Mouse (Mus musculus) hindlimb bud, embryonic 11.5 days (tissue): ENCODE measurements around the gene Emc6.

Experiments used
- DNase-seq: peaks from one replicate; pipeline ENCODE4 v3.0.0-alpha.2; 2012; ENCODE audit warnings: low read depth, low spot score; ENCODE audit errors: extremely low spot score

The Emc6 gene

GRCm38 (mm10) chr11:73176608-73177508 is at the start of gene Emc6, which contains the start of gene Tax1bp3:
Gene Emc6, minus strand, starts transcription at chr11:73177037.
Gene Tax1bp3, plus strand, starts transcription at chr11:73177083.
- peak; percentile 92 for DNase-seq

DNA sequence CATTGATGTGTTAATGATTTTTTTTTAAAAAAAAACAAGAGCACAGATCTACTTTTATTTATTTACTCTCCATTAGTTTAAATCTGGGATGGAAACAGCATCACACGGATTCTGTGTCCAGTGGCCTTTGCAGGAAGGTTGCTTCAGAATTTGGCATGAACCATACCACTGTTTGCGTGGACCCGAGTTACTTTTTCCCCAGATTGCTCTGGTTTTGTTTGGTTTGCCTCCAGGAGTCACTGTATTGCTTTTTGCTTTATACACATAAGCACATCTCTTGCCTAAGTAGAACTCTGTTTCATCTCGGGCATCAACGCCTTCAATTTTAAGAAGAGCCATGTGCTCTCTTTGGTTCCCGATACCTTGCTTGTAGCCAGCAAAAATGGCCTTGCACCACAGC is 49.0 kb upstream of the Emc6 start:
- no peak for DNase-seq

GRCm38 (mm10) chr11:73223966-73224365 is 47.1 kb upstream of the Emc6 start:
- no peak for DNase-seq

DNA sequence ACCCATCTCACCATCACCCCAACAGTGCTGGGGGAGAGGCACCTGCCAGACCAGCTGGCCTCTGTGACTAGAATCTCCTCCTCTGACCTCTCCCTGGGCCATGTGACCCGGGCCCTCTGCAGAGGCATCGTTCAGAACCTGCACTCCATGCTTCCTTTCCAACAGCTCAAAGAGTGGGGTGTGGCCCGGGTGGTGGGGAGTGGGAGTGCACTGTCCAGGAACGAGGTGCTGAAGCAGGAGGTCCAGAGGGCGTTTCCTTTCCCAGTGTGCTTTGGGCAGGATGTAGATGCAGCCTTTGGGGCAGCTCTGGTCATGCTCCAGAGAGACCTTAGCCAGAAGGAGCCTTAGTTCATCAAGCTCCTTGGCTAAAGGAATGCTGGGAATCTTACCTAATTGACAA is 46.0 kb upstream of the Emc6 start:
- DNase-seq, result no peak

DNA sequence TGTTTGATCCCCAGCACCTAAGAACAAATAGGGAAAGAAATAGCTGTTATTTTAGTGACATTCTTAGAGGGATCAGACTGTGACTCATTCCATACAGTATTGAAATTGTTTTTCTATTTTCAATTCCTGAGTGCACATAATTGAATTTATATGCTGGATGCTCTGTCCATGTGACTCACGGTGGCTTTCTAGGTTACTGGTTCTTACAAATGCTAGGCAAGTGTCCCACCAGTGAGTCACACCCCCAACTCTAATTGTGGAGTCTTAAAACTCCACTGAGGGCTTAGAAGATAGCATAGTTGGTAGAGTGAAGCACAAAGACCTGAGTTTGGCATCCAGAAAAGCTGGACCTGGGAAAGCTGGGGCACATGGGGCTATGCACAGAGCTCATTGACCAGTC is 43.8 kb upstream of the Emc6 start:
- DNase-seq, result no peak

DNA sequence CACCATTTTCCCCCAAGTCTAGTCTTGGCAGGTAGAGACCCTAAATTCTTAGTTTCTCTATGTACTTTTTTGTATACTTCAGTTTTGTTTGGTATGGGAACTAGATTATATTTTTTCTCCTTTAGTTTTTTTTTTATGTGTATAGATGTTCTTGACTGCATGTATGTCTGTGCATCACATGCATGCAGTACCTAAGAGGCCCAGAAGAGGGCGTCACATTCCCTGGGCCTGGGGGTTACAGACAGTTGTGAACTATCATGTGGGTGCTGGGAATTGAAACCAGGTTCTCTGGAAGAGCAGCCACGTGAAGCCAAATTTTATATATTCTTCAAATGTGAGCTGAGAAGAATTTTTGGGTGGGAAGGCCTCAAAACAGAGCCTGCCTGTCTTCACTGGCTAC is 42.8 kb upstream of the Emc6 start:
- no peak for DNase-seq

GRCm38 (mm10) chr11:73213956-73214355 is 37.1 kb upstream of the Emc6 start:
- no peak for DNase-seq

DNA sequence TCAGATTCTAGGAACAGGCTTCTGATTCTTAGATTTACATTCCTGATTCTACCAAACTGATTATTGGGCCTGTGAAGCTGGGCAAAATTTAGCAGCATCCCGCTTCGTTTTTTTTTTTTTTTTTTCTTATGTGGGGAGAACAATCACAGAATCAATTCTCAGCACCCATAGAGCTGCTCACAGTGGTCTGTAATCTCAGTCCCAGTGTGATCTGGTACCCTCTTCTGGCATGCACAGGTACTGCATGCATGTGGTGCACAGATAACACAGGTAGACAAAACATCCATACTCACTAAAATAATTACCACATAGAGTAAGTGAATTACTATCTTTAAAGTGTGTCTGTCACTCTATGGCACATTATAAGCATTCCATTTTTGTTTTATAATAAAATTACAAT is 30.8 kb upstream of the Emc6 start:
- no peak for DNase-seq

DNA sequence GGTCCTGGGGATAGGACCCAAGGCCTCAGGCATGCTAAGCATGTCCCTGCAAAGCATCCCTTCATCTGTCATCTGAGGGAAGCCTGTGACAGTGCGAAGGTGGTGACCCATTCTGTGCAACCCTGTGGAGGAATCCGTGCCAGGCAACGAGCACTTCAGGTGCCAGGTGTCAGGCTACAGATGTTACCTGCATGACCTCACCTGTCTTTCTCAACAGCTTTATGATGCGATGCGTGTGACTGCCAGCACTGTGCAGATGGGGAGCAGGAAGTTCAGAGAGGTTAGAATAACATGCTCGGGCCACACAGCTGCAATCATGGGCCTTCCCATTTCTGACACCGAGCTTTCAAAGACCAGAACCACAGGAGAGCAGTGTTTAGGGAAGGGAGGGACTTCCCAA is 28.4 kb upstream of the Emc6 start:
- DNase-seq, result no peak

DNA sequence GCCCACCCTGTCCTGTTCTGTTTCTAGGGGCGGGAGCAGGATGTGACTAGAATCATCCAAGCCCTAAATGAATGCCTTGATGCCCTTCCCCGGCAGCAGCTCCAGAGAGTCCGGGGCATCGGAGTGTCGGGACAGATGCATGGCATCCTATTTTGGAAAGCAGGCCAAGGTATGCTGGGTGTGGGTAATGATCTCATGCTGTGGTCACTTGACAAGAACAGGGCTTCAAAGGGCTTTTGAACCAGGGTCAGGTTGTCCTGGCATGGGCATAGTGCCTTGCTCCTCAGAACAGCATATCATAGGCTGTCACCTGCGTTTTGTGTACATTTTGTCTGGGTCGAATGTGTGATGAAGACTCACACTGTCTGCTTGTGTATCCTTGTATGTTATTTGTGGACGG is 27.1 kb upstream of the Emc6 start:
- DNase-seq, result no peak

- no peak for DNase-seq
Observed at GRCm38 (mm10) chr11:73201597-73201996, 24.8 kb upstream of the Emc6 start.

GRCm38 (mm10) chr11:73201021-73201420 is 24.2 kb upstream of the Emc6 start:
- no peak for DNase-seq

- DNase-seq, result no peak
Observed at GRCm38 (mm10) chr11:73199879-73200278, 23.0 kb upstream of the Emc6 start.

DNA sequence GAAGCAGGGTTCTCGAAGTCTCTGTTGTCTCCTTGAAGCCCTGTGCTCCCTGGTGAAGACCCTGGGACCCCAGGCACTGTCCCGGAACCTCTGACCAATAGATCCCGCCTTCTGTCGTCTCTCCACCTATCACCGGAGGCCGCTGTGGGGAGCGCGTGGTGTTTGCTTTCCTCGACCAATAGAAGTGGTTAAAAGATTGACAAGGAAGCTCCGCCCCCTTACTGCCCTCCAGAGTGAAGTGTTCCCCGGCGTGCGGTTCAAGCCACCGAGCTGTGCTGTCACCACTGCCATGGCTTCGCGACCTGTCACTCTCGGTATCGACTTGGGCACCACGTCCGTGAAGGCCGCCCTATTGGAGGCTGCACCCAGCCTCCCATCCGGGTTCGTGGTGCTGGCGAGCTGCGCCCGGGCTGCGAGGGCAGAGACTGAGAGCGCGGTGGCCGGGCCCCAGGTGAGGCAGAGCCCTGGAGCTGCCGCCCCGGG is 22.4 kb upstream of the Emc6 start, which contains the start of gene Shpk:
TSS of gene Shpk (plus strand) at position 231 of the 483 bp plus-strand sequence.
- DNase-seq, result peak; percentile 80

- DNase-seq, result peak; percentile 73
Observed at GRCm38 (mm10) chr11:73198603-73199229, 21.9 kb upstream of the Emc6 start, which contains the start of gene Ctns. Gene Ctns, minus strand, starts transcription at chr11:73199042.

DNA sequence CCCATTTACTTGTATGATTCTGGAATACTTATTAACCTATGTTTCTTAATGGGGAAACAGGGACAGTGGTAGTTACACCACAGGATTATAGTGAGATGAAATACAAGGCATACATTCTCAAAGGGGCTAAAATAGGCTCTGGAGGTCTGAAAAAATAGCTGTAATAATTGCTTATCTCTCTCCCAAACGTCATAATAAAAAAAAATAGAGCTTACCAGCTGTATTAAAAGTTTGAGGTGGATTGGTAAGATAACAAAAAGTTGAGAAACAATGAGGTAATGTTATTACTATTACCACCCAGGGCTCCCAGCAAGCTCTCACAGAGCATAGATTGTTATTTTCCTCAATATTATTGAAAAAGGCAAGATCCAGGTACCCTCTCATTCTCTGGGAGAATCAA is 21.4 kb upstream of the Emc6 start:
- DNase-seq, result no peak

GRCm38 (mm10) chr11:73194444-73194843 is 17.6 kb upstream of the Emc6 start:
- DNase-seq, result no peak

DNA sequence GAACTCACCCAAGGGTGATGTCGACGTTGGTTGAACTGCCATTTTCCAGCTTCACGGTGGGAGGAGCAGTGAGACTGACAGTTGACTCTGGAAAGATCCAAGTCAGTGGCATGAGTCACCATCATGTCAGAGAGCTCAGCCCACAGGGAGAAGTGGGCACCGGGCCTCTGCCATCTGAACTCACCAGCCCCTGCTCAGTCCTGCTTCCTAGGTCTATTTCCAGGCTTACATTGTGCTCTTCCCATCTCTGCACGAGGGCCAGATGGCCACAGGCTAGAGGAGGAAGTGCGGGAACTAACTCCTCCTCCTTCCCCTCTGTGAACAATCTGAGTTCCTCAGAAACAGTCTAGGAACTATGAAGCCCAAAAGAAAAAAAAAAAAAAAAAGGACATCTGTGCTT is 16.2 kb upstream of the Emc6 start:
- DNase-seq, result no peak

DNA sequence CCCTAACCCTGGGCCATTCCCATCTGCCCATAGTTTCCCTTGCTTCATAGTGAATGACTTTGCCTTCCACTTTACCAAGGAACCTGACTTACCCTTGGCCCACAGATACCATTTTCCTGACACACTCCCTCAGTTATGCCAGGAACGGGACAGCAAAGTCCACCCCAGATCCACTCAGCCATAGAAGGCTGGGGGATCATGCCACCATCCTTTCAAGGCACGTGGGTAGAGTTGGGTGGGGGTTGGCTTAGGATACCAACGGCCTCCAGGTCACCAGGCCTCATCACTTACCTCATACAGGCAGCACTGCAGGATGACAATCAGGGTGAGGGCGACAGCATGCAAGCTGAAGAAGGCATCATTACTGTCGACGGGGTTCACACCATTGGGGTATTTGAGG is 10.4 kb upstream of the Emc6 start:
- DNase-seq, result no peak

DNA sequence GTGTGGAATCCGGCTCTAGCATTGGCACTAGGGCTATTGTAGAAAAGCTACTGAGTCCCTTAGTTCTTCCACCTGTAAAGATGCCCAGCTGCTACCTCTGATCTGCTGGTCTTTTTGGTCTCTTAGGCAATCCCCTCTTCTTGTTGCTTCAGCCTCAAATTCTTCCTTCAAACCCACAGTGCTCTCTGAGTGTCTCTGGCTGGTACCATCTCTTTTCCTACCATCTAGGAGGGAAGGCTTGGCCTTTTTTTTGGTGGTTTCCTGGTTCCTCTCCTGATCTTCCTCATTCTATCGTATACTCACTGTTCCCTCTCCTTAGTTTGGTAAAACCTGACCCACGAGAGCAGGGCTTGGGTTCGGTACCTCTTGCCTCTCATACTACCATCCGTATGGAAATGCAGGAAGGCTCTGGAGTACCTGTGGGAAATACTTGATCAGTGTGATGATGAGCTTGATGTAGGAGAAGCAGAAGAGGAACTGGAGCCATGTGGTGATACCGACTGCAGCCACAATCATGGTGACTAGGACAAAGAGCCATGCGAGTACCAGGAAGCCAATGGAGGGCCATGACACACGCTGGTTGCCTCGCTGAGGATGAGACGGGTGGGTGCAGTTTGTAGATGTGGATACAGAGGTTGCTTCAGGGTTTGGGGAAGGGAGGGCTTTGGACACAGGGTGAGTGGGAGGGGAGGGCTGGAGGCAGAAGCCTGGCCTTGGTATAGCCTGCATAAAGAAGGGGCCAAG is 9.2 kb upstream of the Emc6 start:
- no peak for DNase-seq

- no peak for DNase-seq
Observed at GRCm38 (mm10) chr11:73177895-73178294, 1.1 kb upstream of the Emc6 start.
